Mouse (Mus musculus) cerebellum, adult 11 months (tissue): ENCODE measurements at regions not wholly inside any gene's neighbourhood (a gene's known extent, or its start where the extent isn't known, plus 50 kb on each side); places are given as distances from the start of the nearest gene placed in this dataset.

Experiments used
- DNase-seq: peaks from one replicate; pipeline ENCODE4 v3.0.0; 2022

DNA sequence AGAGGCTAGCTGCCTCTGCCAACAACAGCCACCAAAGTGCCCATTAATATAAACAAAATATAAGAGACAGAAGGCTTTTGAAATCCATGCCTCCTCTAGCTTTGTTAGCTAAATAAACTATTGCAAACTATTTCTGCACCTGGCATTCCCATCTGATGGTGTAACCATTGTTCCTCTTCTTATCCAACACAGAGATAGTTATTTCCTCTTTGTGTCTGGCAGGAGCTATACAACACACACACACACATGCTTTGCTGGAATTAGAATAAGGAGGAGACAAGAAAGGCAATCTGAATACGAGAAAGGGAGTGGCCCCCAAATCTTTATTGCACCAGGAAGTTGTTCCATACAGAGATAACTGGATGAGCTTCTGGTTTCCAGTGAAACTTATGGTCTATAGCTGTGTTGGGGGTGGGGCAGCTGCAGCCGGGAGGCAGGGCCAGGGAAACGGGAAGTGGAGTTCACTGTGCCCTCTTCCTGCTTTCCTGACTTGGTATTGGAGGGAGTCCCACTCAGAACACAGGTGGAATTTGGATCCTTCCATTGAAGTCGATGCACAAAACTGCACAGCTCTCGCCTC lies 64.0 kb upstream of the Zdhhc17 start:
- no peak for DNase-seq

DNA sequence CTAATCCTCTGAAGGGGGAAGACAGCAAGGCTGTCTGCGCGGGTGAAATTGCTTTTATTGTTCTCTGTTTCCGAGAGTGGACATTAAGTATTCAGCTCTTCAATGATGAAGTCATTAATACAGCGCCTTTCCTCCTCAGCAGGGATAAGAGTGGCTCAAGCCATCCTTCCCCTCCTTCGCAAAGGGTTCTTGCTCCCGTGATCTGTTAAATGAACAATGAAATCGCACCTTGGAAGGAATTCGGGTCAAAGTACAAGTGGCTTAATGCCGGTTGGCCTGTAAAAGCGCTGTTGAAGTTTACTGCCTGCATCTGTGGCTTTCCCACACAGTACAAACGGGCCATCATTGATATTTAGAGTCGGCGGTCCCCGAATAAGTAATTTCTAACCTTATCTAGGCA lies 63.3 kb upstream of the Zdhhc17 start:
- no peak for DNase-seq

DNA sequence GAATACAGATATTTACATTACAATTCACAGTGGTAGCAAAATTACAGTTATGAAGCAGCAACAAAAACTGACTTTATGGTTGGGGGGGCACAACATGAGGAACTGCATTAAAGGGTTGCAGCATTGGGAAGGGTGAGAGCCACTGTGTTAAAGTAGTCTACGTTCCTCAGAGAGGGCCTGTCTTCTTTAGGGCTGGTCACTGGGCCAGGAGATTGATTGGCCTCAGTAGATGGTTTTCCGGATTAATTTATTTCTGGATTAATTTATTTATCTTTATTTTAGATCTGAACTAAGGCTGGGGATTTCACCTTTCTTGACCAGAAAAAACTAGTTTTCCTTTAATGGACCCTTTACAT lies 62.6 kb upstream of the Zdhhc17 start:
- DNase-seq, result no peak

DNA sequence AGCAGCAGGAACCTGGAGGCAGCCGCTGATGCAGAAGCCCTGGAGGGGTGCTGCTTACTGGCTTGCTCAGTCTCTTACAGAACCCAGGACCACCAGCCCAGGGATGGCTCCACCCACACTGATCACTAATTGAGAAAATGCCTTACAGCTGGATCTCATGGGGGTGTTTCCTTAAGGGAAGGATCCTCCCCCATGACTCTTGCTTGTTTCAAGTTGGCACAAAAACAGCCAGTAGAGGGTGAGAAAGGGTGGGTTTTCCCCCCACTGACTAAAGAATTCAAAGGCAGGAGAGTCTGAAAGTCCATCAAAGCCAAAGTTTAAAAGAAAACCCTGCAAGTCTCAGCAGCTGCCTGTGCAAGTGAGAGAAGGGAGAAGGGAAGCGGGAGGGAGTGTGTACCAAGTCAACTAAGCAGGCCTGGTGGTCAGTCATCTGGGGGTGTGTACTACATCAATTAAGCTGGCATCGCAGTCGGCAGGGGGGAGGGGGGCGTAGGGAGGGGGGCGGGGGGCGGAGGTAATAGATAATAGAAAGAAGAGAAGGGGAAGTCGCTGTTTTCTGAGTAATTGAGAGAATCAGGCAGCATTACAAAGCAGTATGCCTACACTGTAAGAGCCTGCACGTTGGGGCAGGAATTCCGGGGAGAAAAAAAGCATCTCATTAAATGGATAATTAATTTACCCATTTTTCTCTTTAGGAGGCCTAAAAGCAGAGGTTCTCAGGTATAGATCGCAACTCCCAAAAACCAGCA lies 62.0 kb upstream of the Zdhhc17 start:
- no peak for DNase-seq

DNA sequence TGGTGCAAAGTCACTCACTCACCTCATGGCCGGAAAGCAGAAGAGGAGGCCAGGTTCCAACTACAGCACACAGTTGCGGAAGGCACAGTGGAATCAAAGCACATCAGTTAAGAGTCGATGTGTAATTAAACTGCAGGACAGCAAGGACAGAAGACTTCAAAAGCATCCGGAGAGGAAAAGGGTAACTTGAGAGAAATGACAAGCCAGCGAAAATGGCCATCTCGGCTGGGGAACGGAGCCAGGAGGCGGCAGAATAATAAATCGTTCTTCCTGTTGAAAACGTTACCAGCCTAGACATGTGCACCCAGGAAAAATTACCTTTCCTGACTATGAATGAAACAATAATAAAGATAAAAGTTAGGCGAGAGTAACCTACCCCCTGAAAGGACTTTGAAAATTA lies 56.2 kb upstream of the Zdhhc17 start:
- no peak for DNase-seq

DNA sequence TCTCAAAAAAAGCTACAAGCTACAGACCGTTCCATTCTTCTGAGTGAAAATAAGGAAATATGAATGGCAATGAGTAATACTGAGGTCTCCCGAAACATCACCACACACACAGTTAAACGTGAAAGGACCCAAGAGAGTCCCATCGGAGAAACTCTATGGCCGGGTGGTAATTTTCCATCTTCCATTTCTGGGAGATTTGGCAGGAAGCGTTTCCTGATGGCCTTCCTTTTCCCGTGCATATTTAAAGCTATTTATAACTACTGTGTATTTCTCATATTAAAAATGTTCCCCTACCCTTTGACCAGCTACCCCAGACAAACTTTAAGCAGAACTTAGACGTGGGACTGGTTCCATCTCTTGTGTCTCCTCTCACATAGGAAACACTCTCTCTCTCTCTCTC lies 50.7 kb upstream of the Zdhhc17 start:
- no peak for DNase-seq
